Mouse (Mus musculus) G1E (cell line): ENCODE measurements around the gene Naaa.

Experiments
- CTCF ChIP-seq: IDR thresholded peaks from 2 replicates; pipeline ENCODE4 v1.5.1; 2012; ENCODE audit warnings: low read depth, low read length, inconsistent platforms, mixed read lengths
- GATA1 ChIP-seq: IDR thresholded peaks from 2 replicates; pipeline ENCODE4 v1.6.1; 2012; ENCODE audit warnings: borderline replicate concordance, low read length, inconsistent platforms, mixed read lengths
- GATA2 ChIP-seq: IDR thresholded peaks from 2 replicates; pipeline ENCODE4 v1.6.1; 2012; ENCODE audit warnings: low read depth, low read length, inconsistent platforms, borderline replicate concordance
- TAL1 ChIP-seq: conservative IDR thresholded peaks from 2 replicates; pipeline ENCODE4 v1.6.1; 2012; ENCODE audit warnings: low read depth, low read length, inconsistent platforms, mixed read lengths

DNA sequence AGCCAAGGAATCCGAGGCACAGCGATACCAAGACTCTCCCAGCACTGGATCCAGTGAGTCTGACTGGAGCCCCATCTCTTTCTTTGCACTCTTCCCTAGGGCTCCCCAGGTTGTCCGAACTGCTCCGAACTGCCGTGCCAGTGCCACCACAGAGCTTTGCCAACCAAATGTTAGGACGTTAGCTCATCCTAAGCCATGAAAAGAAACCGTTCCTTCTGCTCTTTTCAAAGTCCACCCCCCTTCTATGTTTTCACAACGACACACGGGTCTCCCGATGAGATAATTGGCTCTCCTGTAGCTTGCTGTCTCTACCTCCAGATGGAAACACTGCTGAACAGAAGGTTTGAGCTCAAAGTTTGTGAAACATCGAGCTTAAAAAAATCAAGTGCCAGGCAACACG, 37.2 kb downstream of the Naaa start:
- no peak for TF ChIP-seq CTCF
- no peak for TF ChIP-seq GATA2
- no peak for TF ChIP-seq GATA1
- TF ChIP-seq TAL1 = no peak
